Mouse (Mus musculus): ENCODE data around the gene Zfp963.
A peak's percentile ranks its signal among the peaks of the same experiment; 100 is the strongest.

Zfp963 gene

GRCm38 (mm10) chr8:69749544-69750454 lies at the start of gene Zfp963:
Gene Zfp963, minus strand, starts transcription at chr8:69749970.
- DNase-seq, result peak; percentile 95

GRCm38 (mm10) chr8:69799261-69799660 lies 49.5 kb upstream of the Zfp963 start:
- DNase-seq, result no peak

- DNase-seq, result no peak
These were observed 47.9 kb upstream of the Zfp963 start for GRCm38 (mm10) chr8:69797661-69798060.

- DNase-seq, result no peak
These were observed 47.1 kb upstream of the Zfp963 start for GRCm38 (mm10) chr8:69796721-69797345.

DNA sequence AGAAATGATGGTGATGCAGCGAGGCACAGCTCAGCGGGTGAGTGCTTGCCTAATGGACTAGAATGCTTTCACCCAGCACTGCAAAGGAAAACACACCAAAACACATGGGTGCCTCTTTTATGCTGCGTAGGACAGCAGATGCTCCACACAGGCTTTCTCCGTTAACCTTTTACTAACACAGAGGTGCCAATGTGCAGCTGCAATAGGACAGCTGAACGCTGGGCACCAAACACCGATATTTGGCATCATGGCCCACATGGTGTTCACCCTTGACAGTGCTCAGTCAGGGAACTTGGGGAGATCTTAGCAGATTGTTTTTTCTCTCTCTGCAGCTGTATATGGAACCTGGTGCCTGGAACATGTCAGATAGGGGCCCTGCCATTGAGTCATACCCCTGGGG lies 45.1 kb upstream of the Zfp963 start:
- DNase-seq, result no peak

DNA sequence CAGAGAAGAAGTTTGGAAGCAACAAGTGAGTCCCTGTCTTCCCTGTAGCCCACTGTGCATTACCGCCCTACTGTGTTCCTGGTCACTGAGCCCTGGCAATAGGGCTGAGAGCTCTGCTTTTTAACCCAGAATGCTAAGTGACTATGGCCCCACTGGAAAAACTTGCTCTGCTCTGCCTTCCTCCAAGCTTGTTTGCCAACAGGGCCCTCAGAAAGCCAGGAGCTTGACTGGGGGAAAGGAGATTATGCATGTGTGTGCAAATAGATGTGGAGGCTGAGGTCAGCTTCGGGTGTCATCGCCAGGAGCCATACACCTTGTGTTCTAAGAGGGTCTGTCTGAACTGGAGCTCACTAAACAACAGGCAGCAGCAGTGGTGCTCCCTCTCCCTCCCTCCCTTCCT lies 44.3 kb upstream of the Zfp963 start:
- no peak for DNase-seq

- no peak for DNase-seq
These were observed 43.9 kb upstream of the Zfp963 start for GRCm38 (mm10) chr8:69793666-69794065.

DNA sequence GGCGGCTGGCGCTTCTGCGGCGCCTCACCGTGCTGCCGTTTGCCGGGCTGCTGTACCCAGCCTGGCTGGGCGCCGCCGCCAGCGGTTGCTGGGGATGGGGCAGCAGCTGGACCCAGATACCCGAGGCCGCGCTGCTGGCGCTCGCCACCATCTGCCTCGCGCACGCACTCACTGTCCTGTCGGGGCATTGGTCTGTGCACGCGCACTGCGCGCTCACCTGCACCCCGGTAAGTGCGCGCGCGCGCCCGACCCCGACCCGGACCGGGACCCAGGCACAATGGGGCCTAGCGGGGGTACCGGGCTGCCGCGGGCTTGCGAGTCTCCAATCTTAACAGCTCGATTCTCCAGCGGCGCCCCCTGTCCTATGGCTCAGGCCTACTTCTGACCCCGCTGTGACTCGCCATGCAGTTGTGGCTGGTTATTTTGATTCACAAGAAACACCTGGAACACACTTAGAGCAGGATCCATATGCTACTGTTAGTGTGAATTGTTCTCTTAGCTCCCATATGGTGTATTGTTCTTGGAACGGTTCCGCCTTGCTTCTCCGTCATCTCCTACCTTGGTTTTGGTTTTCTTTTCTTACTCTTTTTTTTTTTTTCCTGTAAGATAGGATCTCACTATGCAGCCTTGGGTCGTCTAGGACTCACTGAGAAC lies 41.8 kb upstream of the Zfp963 start:
- DNase-seq, result peak; percentile 24

DNA sequence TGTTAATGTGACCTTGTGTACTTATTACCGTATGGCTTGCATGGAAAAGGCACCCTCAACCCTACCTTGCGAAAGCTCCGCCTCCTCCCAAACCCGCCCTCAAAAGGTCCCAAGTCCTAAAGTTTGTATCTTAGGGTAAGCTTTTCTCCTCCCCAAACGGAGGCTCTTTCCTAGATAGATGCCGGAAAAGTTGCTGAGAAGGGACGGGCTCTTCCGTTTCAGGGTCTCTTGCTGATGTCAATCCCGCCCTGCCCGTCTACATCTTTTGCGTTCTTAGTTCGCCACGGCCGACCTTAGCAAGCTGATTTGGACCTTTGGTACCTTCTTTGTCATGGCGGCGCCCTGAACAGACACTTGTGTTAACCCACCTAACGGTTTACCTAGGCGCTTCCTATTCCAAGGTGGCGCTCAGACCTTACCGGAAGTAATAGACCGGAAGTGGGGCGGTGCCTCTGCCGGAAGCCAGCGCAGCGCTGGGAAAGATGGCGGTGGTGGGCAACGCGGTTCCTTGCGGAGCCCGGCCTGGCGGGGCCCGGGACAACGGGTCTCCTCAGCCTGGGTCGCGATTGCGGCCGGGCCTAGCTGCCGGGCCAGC lies 41.1 kb upstream of the Zfp963 start, which contains the start of the genes Atp13a1 and Zfp866:
Gene Atp13a1 (plus strand): TSS at position 391 of the 595 bp plus-strand sequence.
Gene Zfp866 (minus strand): TSS at position 406 of the 595 bp plus-strand sequence.
- peak; percentile 92 for DNase-seq

DNA sequence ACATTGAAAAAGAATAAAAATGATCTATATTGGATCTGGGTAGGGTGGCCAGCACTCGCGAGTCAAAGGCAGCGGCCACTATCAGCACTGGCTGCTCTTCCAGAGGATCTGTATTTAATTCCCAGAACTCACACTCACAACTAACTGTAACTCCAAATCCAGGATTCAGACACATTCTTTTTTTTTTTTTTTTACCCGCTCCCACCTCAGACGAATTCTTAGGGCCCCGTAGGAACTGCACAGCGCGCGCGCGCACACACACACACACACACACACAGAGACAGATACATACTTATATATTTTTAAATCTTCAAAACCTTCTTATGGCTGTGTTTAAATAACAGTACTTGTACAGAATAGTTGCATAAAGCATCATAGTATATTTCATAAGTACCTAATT lies 40.6 kb upstream of the Zfp963 start:
- no peak for DNase-seq

DNA sequence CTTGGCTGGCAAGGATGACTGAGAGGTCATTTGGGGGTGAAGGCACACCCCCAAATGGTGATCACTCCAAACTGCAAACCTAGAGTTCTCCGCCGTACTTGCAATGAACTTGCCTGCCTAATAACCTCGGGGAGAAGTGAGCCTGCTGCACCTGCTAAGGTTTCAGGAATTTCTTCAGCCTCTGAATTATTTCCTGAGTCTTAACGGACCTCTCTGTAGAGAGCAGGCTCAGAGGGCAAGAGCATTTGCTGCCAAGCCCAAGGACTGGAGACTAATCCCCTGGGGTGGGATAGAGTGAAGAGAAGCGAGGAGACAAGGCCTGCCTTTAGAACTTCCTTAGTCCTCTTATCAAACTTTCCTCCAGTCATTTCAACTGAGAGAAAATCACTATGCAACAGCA lies 40.0 kb upstream of the Zfp963 start:
- DNase-seq, result no peak

DNA sequence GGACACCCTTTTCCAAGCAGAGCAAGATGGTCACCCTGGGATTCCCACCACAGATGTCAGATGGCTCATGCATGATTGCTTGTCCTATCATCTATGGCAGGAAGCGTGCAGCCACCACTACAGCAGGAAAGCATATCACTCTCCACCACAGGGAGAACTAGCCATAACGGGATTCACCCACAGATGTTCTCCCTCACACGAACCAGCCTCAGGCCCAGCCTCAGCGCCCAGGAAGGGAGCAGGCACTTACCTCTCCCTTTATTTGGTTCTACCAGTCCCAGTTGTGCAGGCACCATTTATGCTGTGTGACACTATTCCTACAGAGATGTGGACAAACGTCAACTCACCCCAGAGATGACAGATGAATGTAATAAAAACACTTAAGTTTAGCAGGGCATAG lies 39.3 kb upstream of the Zfp963 start:
- DNase-seq, result no peak

GRCm38 (mm10) chr8:69777111-69777510 lies 27.3 kb upstream of the Zfp963 start:
- no peak for DNase-seq

GRCm38 (mm10) chr8:69775149-69775534 lies 25.4 kb upstream of the Zfp963 start:
- DNase-seq, result no peak

GRCm38 (mm10) chr8:69774503-69775148 lies 24.9 kb upstream of the Zfp963 start, which contains the start of gene Gm20422:
Gene Gm20422, minus strand, starts transcription at chr8:69774886.
- peak; percentile 93 for DNase-seq

DNA sequence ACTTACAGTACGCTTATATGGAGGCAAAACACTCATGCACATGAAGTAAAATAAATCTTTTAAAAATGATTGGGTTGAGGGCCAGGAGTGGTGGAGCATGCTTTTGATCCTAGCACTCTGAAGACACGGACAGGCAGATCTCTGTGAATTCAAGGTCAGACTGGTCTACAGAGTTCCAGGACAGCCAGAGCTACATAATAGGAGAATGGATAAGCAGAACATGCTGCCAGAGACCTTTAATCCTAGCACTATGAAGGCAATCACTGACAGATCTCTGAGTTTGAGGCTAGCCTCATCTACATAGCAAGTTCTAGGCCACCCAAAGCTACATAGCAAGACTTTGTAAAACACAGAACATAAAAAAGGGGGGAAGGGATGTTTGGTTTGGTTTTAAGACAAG lies 22.3 kb upstream of the Zfp963 start:
- DNase-seq, result no peak

DNA sequence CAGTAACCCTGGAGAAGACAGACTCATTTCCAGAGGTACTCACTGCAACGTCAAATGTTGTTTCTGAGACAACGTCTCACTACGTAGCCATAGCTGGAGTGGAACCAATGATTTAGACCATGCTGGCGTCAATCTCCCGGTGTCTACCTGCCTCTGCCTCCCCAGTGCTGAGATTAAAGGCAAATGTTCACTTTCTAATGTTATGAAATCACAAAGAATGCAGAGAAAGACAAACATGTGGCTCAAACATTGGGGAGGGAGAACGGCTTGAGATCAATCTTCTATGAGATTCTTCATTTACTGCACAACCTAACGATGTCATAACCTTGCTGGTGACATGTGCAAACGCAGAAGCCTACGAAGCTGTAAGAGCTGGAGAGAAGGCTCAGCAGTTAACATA lies 21.5 kb upstream of the Zfp963 start:
- DNase-seq, result no peak

DNA sequence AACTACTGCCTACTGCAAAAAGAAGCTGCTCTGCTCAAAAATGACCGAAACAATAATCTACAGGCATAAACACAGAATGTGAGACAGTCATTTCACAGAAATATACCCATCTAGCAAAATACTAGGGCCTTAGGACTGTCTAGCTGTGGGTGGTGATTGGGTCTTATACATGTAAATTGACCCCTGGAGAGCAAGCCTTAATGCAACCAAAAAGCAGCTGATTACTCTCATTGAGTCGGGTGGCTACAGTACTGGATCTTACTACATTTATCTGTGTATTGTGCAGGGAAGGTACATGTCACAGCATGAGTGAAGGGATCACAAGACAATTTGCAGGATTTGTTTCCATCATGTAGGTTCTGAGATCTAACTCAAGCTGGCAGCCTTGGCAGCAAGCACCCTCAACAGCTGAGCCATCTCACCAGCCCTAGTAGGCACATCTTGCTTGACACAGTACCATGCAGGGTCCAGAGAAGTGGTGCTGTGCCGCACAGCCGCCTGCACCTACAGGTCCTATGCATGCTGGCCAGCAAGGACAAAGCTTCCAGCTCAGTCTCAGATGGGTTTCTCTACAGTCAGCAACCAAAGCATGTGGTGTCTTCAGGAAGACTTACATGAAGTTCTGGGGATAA lies 12.2 kb upstream of the Zfp963 start:
- DNase-seq, result no peak

GRCm38 (mm10) chr8:69758316-69758715 lies 8.5 kb upstream of the Zfp963 start:
- no peak for DNase-seq

DNA sequence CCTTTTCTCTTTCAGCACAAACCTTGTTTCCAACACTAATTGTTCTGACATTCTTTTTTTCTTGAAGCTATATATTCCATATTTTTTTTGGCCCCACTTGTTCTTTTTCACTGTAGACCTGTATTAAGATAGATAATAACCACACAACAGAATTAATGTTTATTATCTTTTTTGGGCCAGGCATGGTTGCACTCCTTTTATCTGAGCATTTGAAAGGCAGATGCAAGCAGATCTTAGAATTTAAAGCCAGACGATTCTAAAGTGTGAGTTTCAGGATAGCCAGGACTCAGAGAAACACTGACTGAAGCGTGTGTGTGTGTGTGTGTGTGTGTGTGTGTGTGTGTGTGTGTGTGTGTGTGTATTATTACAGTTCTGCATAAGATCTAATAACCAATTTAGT lies 2.7 kb upstream of the Zfp963 start:
- DNase-seq, result no peak

DNA sequence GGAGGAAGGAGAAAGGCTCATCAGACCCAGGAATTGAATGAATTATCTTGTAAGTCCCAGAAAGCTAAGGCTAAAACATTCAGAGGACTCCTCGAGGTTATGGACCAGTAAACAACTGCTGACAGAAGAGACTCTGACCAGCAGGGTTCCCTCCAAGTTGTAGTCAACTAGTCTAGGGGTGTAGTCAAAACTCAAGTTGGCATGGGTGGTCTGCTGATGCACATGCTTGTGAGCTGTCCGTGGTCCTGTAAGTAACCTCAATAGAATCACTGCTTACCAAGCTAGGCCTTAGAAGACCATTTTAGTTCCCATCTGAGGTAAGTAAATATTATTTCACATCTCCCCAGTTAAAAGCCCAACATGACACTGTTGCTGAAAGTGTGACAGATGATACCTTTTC lies 8.5 kb downstream of the Zfp963 start:
- DNase-seq, result no peak

- no peak for DNase-seq
These were observed 9.0 kb downstream of the Zfp963 start for GRCm38 (mm10) chr8:69740763-69741162.
